Comparison of ENCODE assay signal across 8 mouse cellular contexts in the genomic region with DNA sequence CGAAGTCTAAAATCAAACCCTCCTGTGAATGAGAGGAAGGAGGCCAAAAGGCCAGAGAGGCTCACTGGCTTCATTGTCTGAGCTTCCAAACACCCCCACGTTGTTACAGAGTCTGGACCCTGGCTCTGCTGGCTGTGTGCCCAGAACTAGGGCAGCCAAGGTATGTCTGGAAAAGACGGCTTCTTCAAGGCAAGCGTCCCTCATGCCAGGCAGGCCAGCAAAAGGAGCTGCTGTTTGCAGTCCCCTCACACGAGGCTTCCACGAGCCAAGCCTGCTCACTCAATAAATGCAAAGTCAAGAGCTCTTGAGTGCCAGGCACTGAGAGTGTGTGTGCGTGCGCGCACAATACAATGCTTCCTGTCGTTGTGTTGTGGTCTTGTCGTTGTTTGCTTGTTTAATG.
DNase-seq lines count a peak whose midpoint lies in the region; ATAC-seq lines count a peak whose summit lies in the region.

No protein-coding gene starts in this region.

- no peak overlapping the region for H3K4me3 ChIP-seq in hindbrain, embryonic 11.5 days (ENCODE audit: low read depth, low read length)
- no peak overlapping the region for H3K4me3 ChIP-seq in hindbrain, embryonic 10.5 days

- H3K9ac ChIP-seq in hindbrain, embryonic 11.5 days (ENCODE audit: low read depth, low read length) = no peak overlapping the region

- 70% methylated on average over 11 of the region's 11 CpGs for WGBS in hindbrain, embryonic 11.5 days
- WGBS in hindbrain, embryonic 10.5 days = 76% methylated on average over 11 of the region's 11 CpGs

- no peaks in the 10 kb centered on the region for H3K27me3 ChIP-seq in hindbrain, embryonic 11.5 days (ENCODE audit: control insufficient read depth, insufficient read depth, low read length)
- H3K27me3 ChIP-seq in hindbrain, embryonic 10.5 days (ENCODE audit: insufficient read depth, poor library complexity, severe bottlenecking) = no peaks in the 10 kb centered on the region

- H3K4me1 ChIP-seq in hindbrain, embryonic 11.5 days (replicated peaks; ENCODE audit: control insufficient read depth, insufficient read depth, low read length) = no peaks in the 10 kb centered on the region
- no peaks in the 10 kb centered on the region for H3K4me1 ChIP-seq in hindbrain, embryonic 10.5 days (replicated peaks)

- ATAC-seq in hindbrain, embryonic 11.5 days (ENCODE audit: low FRiP score) = no peak
- ATAC-seq in activated CD4-positive, CD25-positive, alpha-beta regulatory T cell, adult 4 months = no peak

- no peaks in the 10 kb centered on the region for H3K36me3 ChIP-seq in hindbrain, embryonic 11.5 days (ENCODE audit: control insufficient read depth, insufficient read depth, low read length)
- H3K36me3 ChIP-seq in hindbrain, embryonic 10.5 days = no peaks in the 10 kb centered on the region

- H3K27ac ChIP-seq in hindbrain, embryonic 11.5 days (ENCODE audit: low read depth, low read length) = no peak overlapping the region
- H3K27ac ChIP-seq in hindbrain, embryonic 10.5 days = no peak overlapping the region

- intact Hi-C loops in left cerebral cortex, postnatal 36 days (cut with DNase I) = no loop called here

- no peaks in the 10 kb centered on the region for H3K9me3 ChIP-seq in hindbrain, embryonic 11.5 days (ENCODE audit: control insufficient read depth, low read length)
- H3K9me3 ChIP-seq in hindbrain, embryonic 10.5 days = no peaks in the 10 kb centered on the region

- peak; percentile 29 for DNase-seq in hindbrain, embryonic 11.5 days (ENCODE audit: low spot score)
- DNase-seq in hindbrain, embryonic 10.5 days (ENCODE audit: low spot score) = no peak
- DNase-seq in Muller cell, postnatal 12 days (ENCODE audit: inconsistent ontology term) = peak; percentile 64
- peak; percentile 93 for DNase-seq in heart, adult 11 months
- DNase-seq in kidney, adult 9 months = peak; percentile 70
- peak; percentile 21 for DNase-seq in ovary, postnatal 14 days (ENCODE audit: low spot score)
- DNase-seq in left cerebral cortex, postnatal 36 days (ENCODE audit: low spot score in 2 of 2) = no peak

- H3K4me2 ChIP-seq in hindbrain, embryonic 11.5 days (replicated peaks; ENCODE audit: low read depth, low read length) = no peak overlapping the region

Comparison
In these comparisons a context has a peak if more than half of its experiments do, and no peak if none do; other contexts are left out.
1. DNase-seq: peak in hindbrain, embryonic 11.5 days (single experiment), Muller cell, postnatal 12 days (single experiment), heart, adult 11 months (single experiment), kidney, adult 9 months (single experiment) and ovary, postnatal 14 days (single experiment); none in hindbrain, embryonic 10.5 days (single experiment) and left cerebral cortex, postnatal 36 days (0 of 2).